Mouse (Mus musculus): ENCODE measurements around the gene Large2. TPM values are rescaled to one million over a fixed set of nuclear protein-coding genes. Genes with fewer than 3 reads are reported as not detected.

Gene Large2
- 22.5 and 23.6 TPM in 2 replicates for polyA plus RNA-seq (2015; fragmentation: Nextera tagmentation; extraction: Ambion mirVana)

- no peak for ATAC-seq (ENCODE audit: insufficient number of reproducible peaks, low FRiP score, low TSS enrichment, low read depth)
- Histone ChIP-seq H3K36me3 (peaks cover 24% of the 10 kb centered on the region), H3K27me3 (peaks cover 24% of the 10 kb centered on the region), H3K27ac (replicated peaks) (peak within 1 kb of the TSS; percentile 96), H3K4me1 (peaks cover 50% of the 10 kb centered on the region), H3K4me2 (replicated peaks) (peak within 1 kb of the TSS; percentile 90), H3K9me3 (replicated peaks) (no peaks in the 10 kb centered on the region), H3K4me3 (replicated peaks) (peak within 1 kb of the TSS; percentile 81), H3K9ac (peak within 1 kb of the TSS; percentile 70)
- WGBS: 2% methylated on average over 16 of the region's 16 CpGs
These were observed at the start of gene Large2, which contains the start of gene Pex16 for GRCm38 (mm10) chr2:92374514-92374913. Gene Large2 (minus strand): TSS chr2:92374869. Gene Pex16 (plus strand): TSS chr2:92374676.

GRCm38 (mm10) chr2:92423702-92424461, 49.2 kb upstream of the Large2 start:
- Histone ChIP-seq H3K4me3 (replicated peaks) (no peak overlapping the region), H3K4me2 (replicated peaks) (no peak overlapping the region), H3K27me3 (no peaks in the 10 kb centered on the region), H3K9me3 (replicated peaks) (no peaks in the 10 kb centered on the region), H3K9ac (no peak overlapping the region), H3K36me3 (peaks cover 58% of the 10 kb centered on the region), H3K27ac (replicated peaks) (peak overlapping the region; percentile 79), H3K4me1 (peaks cover 48% of the 10 kb centered on the region)
- WGBS: 77% methylated on average over 9 of the region's 9 CpGs
- ATAC-seq (ENCODE audit: insufficient number of reproducible peaks, low FRiP score, low TSS enrichment, low read depth): peak; percentile 37

GRCm38 (mm10) chr2:92423156-92423555, 48.5 kb upstream of the Large2 start:
- Histone ChIP-seq H3K27ac (replicated peaks) (no peak overlapping the region), H3K27me3 (no peaks in the 10 kb centered on the region), H3K4me1 (peaks cover 41% of the 10 kb centered on the region), H3K4me3 (replicated peaks) (no peak overlapping the region), H3K4me2 (replicated peaks) (no peak overlapping the region), H3K9me3 (replicated peaks) (no peaks in the 10 kb centered on the region), H3K9ac (no peak overlapping the region), H3K36me3 (peaks cover 64% of the 10 kb centered on the region)
- 92% methylated on average over 9 of the region's 9 CpGs for WGBS
- no peak for ATAC-seq (ENCODE audit: insufficient number of reproducible peaks, low FRiP score, low TSS enrichment, low read depth)

GRCm38 (mm10) chr2:92422388-92423135, 47.9 kb upstream of the Large2 start:
- ATAC-seq (ENCODE audit: insufficient number of reproducible peaks, low FRiP score, low TSS enrichment, low read depth): no peak
- Histone ChIP-seq H3K27ac (replicated peaks) (no peak overlapping the region), H3K36me3 (peaks cover 70% of the 10 kb centered on the region), H3K4me3 (replicated peaks) (no peak overlapping the region), H3K27me3 (no peaks in the 10 kb centered on the region), H3K9me3 (replicated peaks) (no peaks in the 10 kb centered on the region), H3K9ac (no peak overlapping the region), H3K4me1 (peaks cover 35% of the 10 kb centered on the region), H3K4me2 (replicated peaks) (no peak overlapping the region)
- WGBS: 74% methylated on average over 10 of the region's 10 CpGs

- Histone ChIP-seq H3K36me3 (peaks cover 75% of the 10 kb centered on the region), H3K9me3 (replicated peaks) (no peaks in the 10 kb centered on the region)
- 90% methylated on average over 7 of the region's 7 CpGs for WGBS
These were observed 47.2 kb upstream of the Large2 start for GRCm38 (mm10) chr2:92421723-92422387.

GRCm38 (mm10) chr2:92411705-92412104, 37.0 kb upstream of the Large2 start:
- H3K36me3 ChIP-seq: peaks cover 91% of the 10 kb centered on the region
- 94% methylated on average over 10 of the region's 10 CpGs for WGBS
- no peak overlapping the region for H3K4me3 ChIP-seq (replicated peaks)
- H3K9ac ChIP-seq: no peak overlapping the region
- H3K9me3 ChIP-seq (replicated peaks): no peaks in the 10 kb centered on the region
- no peak overlapping the region for H3K27ac ChIP-seq (replicated peaks)
- H3K4me1 ChIP-seq: no peaks in the 10 kb centered on the region
- no peak overlapping the region for H3K4me2 ChIP-seq (replicated peaks)
- ATAC-seq (ENCODE audit: insufficient number of reproducible peaks, low FRiP score, low TSS enrichment, low read depth): no peak
- no peaks in the 10 kb centered on the region for H3K27me3 ChIP-seq

More at GRCm38 (mm10) chr2:92421723-92422387, 47.2 kb upstream of the Large2 start:
- no peak overlapping the region for H3K27ac ChIP-seq (replicated peaks)
- H3K4me2 ChIP-seq (replicated peaks): no peak overlapping the region
- no peak overlapping the region for H3K4me3 ChIP-seq (replicated peaks)
- no peaks in the 10 kb centered on the region for H3K27me3 ChIP-seq
- H3K4me1 ChIP-seq: peaks cover 28% of the 10 kb centered on the region
- no peak for ATAC-seq (ENCODE audit: insufficient number of reproducible peaks, low FRiP score, low TSS enrichment, low read depth)
- no peak overlapping the region for H3K9ac ChIP-seq

GRCm38 (mm10) chr2:92408309-92409045, 33.8 kb upstream of the Large2 start:
- Histone ChIP-seq H3K9me3 (replicated peaks) (no peaks in the 10 kb centered on the region), H3K27ac (replicated peaks) (no peak overlapping the region), H3K36me3 (peaks cover 96% of the 10 kb centered on the region), H3K27me3 (no peaks in the 10 kb centered on the region), H3K4me3 (replicated peaks) (no peak overlapping the region), H3K4me1 (no peaks in the 10 kb centered on the region), H3K9ac (no peak overlapping the region), H3K4me2 (replicated peaks) (no peak overlapping the region)
- 88% methylated on average over 18 of the region's 18 CpGs for WGBS
- ATAC-seq (ENCODE audit: insufficient number of reproducible peaks, low FRiP score, low TSS enrichment, low read depth): no peak

- no peak overlapping the region for H3K4me2 ChIP-seq (replicated peaks)
- peaks cover 69% of the 10 kb centered on the region for H3K36me3 ChIP-seq
- H3K27ac ChIP-seq (replicated peaks): no peak overlapping the region
- H3K4me1 ChIP-seq: peaks cover 6% of the 10 kb centered on the region
- no peaks in the 10 kb centered on the region for H3K9me3 ChIP-seq (replicated peaks)
- peaks cover 2% of the 10 kb centered on the region; the same call in 1 of the 2 replicates for H3K27me3 ChIP-seq
- H3K9ac ChIP-seq: no peak overlapping the region
- no peak for ATAC-seq (ENCODE audit: insufficient number of reproducible peaks, low FRiP score, low TSS enrichment, low read depth)
- no peak overlapping the region for H3K4me3 ChIP-seq (replicated peaks)
- whole genome bisulfite sequencing: 92% methylated on average over 7 of the region's 7 CpGs
These were observed 31.0 kb upstream of the Large2 start for GRCm38 (mm10) chr2:92405687-92406086.

- peaks cover 60% of the 10 kb centered on the region for H3K36me3 ChIP-seq
- H3K4me3 ChIP-seq (replicated peaks): no peak overlapping the region
- H3K27ac ChIP-seq (replicated peaks): no peak overlapping the region
- H3K4me1 ChIP-seq: peaks cover 10% of the 10 kb centered on the region
- WGBS: 77% methylated on average over 6 of the region's 6 CpGs
- H3K9ac ChIP-seq: no peak overlapping the region
- H3K27me3 ChIP-seq: peaks cover 7% of the 10 kb centered on the region; the same call in 1 of the 2 replicates
- ATAC-seq (ENCODE audit: insufficient number of reproducible peaks, low FRiP score, low TSS enrichment, low read depth): no peak
- no peaks in the 10 kb centered on the region for H3K9me3 ChIP-seq (replicated peaks)
- H3K4me2 ChIP-seq (replicated peaks): no peak overlapping the region
These were observed 30.1 kb upstream of the Large2 start for GRCm38 (mm10) chr2:92404737-92405136.

GRCm38 (mm10) chr2:92403776-92404319, 29.2 kb upstream of the Large2 start:
- Histone ChIP-seq H3K27me3 (peaks cover 7% of the 10 kb centered on the region; the same call in 1 of the 2 replicates), H3K4me2 (replicated peaks) (no peak overlapping the region), H3K9me3 (replicated peaks) (no peaks in the 10 kb centered on the region), H3K36me3 (peaks cover 51% of the 10 kb centered on the region), H3K27ac (replicated peaks) (no peak overlapping the region), H3K4me3 (replicated peaks) (no peak overlapping the region), H3K4me1 (peaks cover 10% of the 10 kb centered on the region), H3K9ac (no peak overlapping the region)
- ATAC-seq (ENCODE audit: insufficient number of reproducible peaks, low FRiP score, low TSS enrichment, low read depth): no peak
- WGBS: 85% methylated on average over 5 of the region's 5 CpGs

Data from embryonic facial prominence, embryonic 15.5 days (tissue).